Mouse (Mus musculus) lung, embryonic 16.5 days (tissue): ENCODE measurements around the gene Aamp. TPM values are rescaled to one million over a fixed set of nuclear protein-coding genes. Genes with fewer than 3 reads are reported as not detected.
"Not testable (repeated sequence)": the region's sequence is repeated elsewhere in the genome, so short reads cannot be mapped to it uniquely, and the experiment has no call there.

Source experiments
- ATAC-seq: fragments of 200-750 bp; cut with Nextera tagmentation; 2 replicates; pipeline ENCODE4 v1.8.0; 2017; ENCODE audit warnings: low read depth, mild to moderate bottlenecking, moderate library complexity
- H3K27ac ChIP-seq: fragments of 300-500 bp; sonication (generic); 2 replicates; pipeline ENCODE4 v1.5.1; 2014; ENCODE audit warnings: mild to moderate bottlenecking, control low read depth, low read length
- H3K27me3 ChIP-seq: fragments of 300-500 bp; sonication (generic); 2 replicates; pipeline ENCODE4 v1.6.1; 2014; ENCODE audit warnings: low read depth, low read length, mixed read lengths; ENCODE audit not compliant: control insufficient read depth, insufficient read depth
- H3K36me3 ChIP-seq: fragments of 300-500 bp; sonication (generic); 2 replicates; pipeline ENCODE4 v1.6.1; 2014; ENCODE audit warnings: low read length; ENCODE audit not compliant: control insufficient read depth, insufficient read depth
- H3K4me1 ChIP-seq: fragments of 300-500 bp; sonication (generic); replicated peaks from 2 replicates; pipeline ENCODE4 v1.6.1; 2014; ENCODE audit warnings: low read length, mixed read lengths; ENCODE audit not compliant: control insufficient read depth, insufficient read depth
- H3K4me2 ChIP-seq: fragments of 300-500 bp; sonication (generic); 2 replicates; pipeline ENCODE4 v1.6.1; 2014; ENCODE audit warnings: low read depth, low read length, control low read depth
- H3K4me3 ChIP-seq: fragments of 300-500 bp; sonication (generic); 2 replicates; pipeline ENCODE4 v1.5.1; 2014; ENCODE audit warnings: mild to moderate bottlenecking, low read length, control low read depth
- H3K9ac ChIP-seq: fragments of 300-500 bp; sonication (generic); 2 replicates; pipeline ENCODE4 v1.6.1; 2014; ENCODE audit warnings: low read length, control low read depth
- H3K9me3 ChIP-seq: fragments of 300-500 bp; sonication (generic); 2 replicates; pipeline ENCODE4 v1.6.1; 2016; ENCODE audit warnings: low read length; ENCODE audit not compliant: control insufficient read depth
- WGBS: fragments of 180-500 bp; shearing (Covaris S2); extraction: QIAGEN DNeasy Blood & Tissue Kit; methylation state at CpG from one replicate; pipeline ENCODE4 v1.1.7; 2014; 5-methylcytosine and 5-hydroxymethylcytosine counted together
- polyA plus RNA-seq: library from polyadenylated mRNA; unstranded; fragments of >200 nt; fragmentation: Nextera tagmentation; extraction: Ambion mirVana; gene quantifications from 2 replicates; pipeline ENCODE4 v1.2.1, GENCODE M21; 2015

Gene Aamp
- 252 and 267 TPM in 2 replicates for polyA plus RNA-seq

- peaks cover 22% of the 10 kb centered on the region for H3K4me1 ChIP-seq
- H3K9me3 ChIP-seq, result no peaks in the 10 kb centered on the region
- peaks cover 38% of the 10 kb centered on the region for H3K36me3 ChIP-seq
- peak within 1 kb of the TSS; percentile 94 for H3K4me2 ChIP-seq
- H3K27ac ChIP-seq, result peak within 1 kb of the TSS; percentile 77
- under 1% methylated on average over 56 of the region's 56 CpGs for WGBS
- ATAC-seq, result peak; percentile 97
- peak within 1 kb of the TSS; percentile 92 for H3K9ac ChIP-seq
- no peaks in the 10 kb centered on the region for H3K27me3 ChIP-seq
- peak within 1 kb of the TSS; percentile 90 for H3K4me3 ChIP-seq
Observed at GRCm38 (mm10) chr1:74284543-74285160, at the start of gene Aamp, which contains the start of gene Pnkd. Gene Aamp, minus strand, starts transcription at chr1:74284738. Gene Pnkd, plus strand, starts transcription at chr1:74284930.

- Histone ChIP-seq H3K36me3 (no peaks in the 10 kb centered on the region), H3K4me2 (peak overlapping the region; percentile 60), H3K27ac (peak overlapping the region; percentile 89), H3K4me1 (peaks cover 22% of the 10 kb centered on the region), H3K4me3 (peak overlapping the region; percentile 58), H3K27me3 (no peaks in the 10 kb centered on the region), H3K9ac (peak overlapping the region; percentile 68), H3K9me3 (no peaks in the 10 kb centered on the region)
- ATAC-seq, result no peak
- WGBS, result 4% methylated on average over 9 of the region's 9 CpGs
Observed at GRCm38 (mm10) chr1:74332930-74333329, 48.4 kb upstream of the Aamp start.

- H3K4me3 ChIP-seq, result peak overlapping the region; percentile 58
- H3K9ac ChIP-seq, result peak overlapping the region; percentile 68
- H3K4me2 ChIP-seq, result peak overlapping the region; percentile 60
- WGBS, result under 1% methylated on average over 35 of the region's 36 CpGs
- peak overlapping the region; percentile 89 for H3K27ac ChIP-seq
- peaks cover 22% of the 10 kb centered on the region for H3K4me1 ChIP-seq
- no peaks in the 10 kb centered on the region for H3K9me3 ChIP-seq
- no peaks in the 10 kb centered on the region for H3K36me3 ChIP-seq
- H3K27me3 ChIP-seq, result no peaks in the 10 kb centered on the region
- ATAC-seq, result peak; percentile 96
Observed at GRCm38 (mm10) chr1:74332241-74332763, 47.8 kb upstream of the Aamp start.

- H3K4me2 ChIP-seq, result no peak overlapping the region
- WGBS, result 67% methylated on average over 4 of the region's 4 CpGs
- H3K4me1 ChIP-seq, result peaks cover 22% of the 10 kb centered on the region
- no peak overlapping the region for H3K4me3 ChIP-seq
- no peaks in the 10 kb centered on the region for H3K36me3 ChIP-seq
- no peaks in the 10 kb centered on the region for H3K27me3 ChIP-seq
- ATAC-seq, result no peak
- no peaks in the 10 kb centered on the region for H3K9me3 ChIP-seq
- H3K9ac ChIP-seq, result no peak overlapping the region; the same call in 1 of the 2 replicates
- H3K27ac ChIP-seq, result peak overlapping the region; percentile 47
Observed at GRCm38 (mm10) chr1:74331046-74331681, 46.6 kb upstream of the Aamp start.

- Histone ChIP-seq H3K4me2 (no peak overlapping the region), H3K4me1 (peaks cover 22% of the 10 kb centered on the region), H3K4me3 (no peak overlapping the region), H3K27ac (peak overlapping the region; percentile 54), H3K36me3 (no peaks in the 10 kb centered on the region), H3K9ac (no peak overlapping the region), H3K9me3 (no peaks in the 10 kb centered on the region), H3K27me3 (no peaks in the 10 kb centered on the region)
- WGBS, result 60% methylated on average over 7 of the region's 7 CpGs
- no peak for ATAC-seq
Observed at GRCm38 (mm10) chr1:74329899-74330431, 45.4 kb upstream of the Aamp start.

- H3K9me3 ChIP-seq, H3K4me2 ChIP-seq, ATAC-seq, H3K9ac ChIP-seq, H3K4me3 ChIP-seq, H3K36me3 ChIP-seq, H3K27ac ChIP-seq, H3K27me3 ChIP-seq: not testable (repeated sequence)
- 84% methylated on average over 2 of the region's 2 CpGs for WGBS
- peaks cover 15% of the 10 kb centered on the region for H3K4me1 ChIP-seq
Observed at GRCm38 (mm10) chr1:74326916-74327315, 42.4 kb upstream of the Aamp start.

GRCm38 (mm10) chr1:74321396-74321795, 36.9 kb upstream of the Aamp start:
- no peak overlapping the region for H3K4me2 ChIP-seq
- H3K4me1 ChIP-seq, result peaks cover 5% of the 10 kb centered on the region; the same call in 1 of the 2 replicates
- no peaks in the 10 kb centered on the region for H3K9me3 ChIP-seq
- H3K36me3 ChIP-seq, result no peaks in the 10 kb centered on the region
- no peak overlapping the region for H3K9ac ChIP-seq
- peak overlapping the region; percentile 68 for H3K27ac ChIP-seq
- WGBS, result 17% methylated on average over 3 of the region's 3 CpGs
- no peak overlapping the region for H3K4me3 ChIP-seq
- ATAC-seq, result peak; percentile 74
- H3K27me3 ChIP-seq, result no peaks in the 10 kb centered on the region

- Histone ChIP-seq H3K4me1 (peaks cover 5% of the 10 kb centered on the region; the same call in 1 of the 2 replicates), H3K27me3 (no peaks in the 10 kb centered on the region), H3K9ac (no peak overlapping the region), H3K4me3 (no peak overlapping the region), H3K4me2 (no peak overlapping the region), H3K9me3 (no peaks in the 10 kb centered on the region), H3K36me3 (no peaks in the 10 kb centered on the region), H3K27ac (no peak overlapping the region)
- no peak for ATAC-seq
- WGBS, result 86% methylated on average over 3 of the region's 3 CpGs
Observed at GRCm38 (mm10) chr1:74318711-74319110, 34.2 kb upstream of the Aamp start.

GRCm38 (mm10) chr1:74316114-74316827, 31.7 kb upstream of the Aamp start:
- Histone ChIP-seq H3K27me3 (no peaks in the 10 kb centered on the region), H3K27ac (no peak overlapping the region), H3K36me3 (no peaks in the 10 kb centered on the region), H3K4me2 (no peak overlapping the region), H3K4me1 (peaks cover 2% of the 10 kb centered on the region; the same call in 1 of the 2 replicates), H3K9me3 (no peaks in the 10 kb centered on the region), H3K4me3 (no peak overlapping the region), H3K9ac (no peak overlapping the region)
- no peak for ATAC-seq
- WGBS, result 59% methylated on average over 4 of the region's 4 CpGs
